Mouse (Mus musculus) retina, postnatal 1 day (tissue): Measurements from ENCODE around the gene Erg.

Experiments
- DNase-seq: peaks from one replicate; pipeline ENCODE4 v3.0.0-alpha.2; 2012

Erg gene

DNA sequence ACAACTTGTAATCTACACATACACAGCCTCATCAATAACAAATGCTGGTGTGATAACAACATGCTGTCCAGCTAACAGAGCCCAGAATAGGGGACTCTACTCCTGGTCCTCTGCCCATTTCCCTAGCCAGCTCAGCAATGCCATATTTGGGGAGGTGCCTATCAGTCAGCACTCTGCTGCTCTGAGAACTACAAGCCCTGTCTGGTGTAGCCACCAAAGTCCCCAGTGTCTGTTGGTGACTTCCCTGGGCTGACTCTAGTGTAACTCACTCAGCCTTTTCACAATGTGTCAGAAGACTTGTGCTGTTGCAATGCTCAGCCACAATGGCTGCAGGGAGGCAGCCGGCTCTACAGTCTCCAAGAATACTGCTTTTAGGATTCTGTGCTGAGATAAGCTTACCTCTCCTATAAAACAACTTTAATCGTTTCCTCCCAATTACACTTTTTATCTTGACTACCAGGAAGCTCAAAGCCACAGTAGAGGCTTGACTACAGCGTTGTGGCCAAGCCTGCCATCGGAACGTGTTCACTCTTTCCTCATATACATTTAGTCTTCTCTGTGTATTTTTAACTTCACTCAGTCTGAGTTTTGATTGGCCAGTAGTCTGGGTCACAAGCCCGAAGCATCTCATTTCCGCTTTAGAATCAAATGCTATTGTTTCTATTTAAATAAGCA is 201.0 kb downstream of the Erg start:
- no peak for DNase-seq

- DNase-seq = no peak
These were observed 201.7 kb downstream of the Erg start for GRCm38 (mm10) chr16:95384590-95385148.

GRCm38 (mm10) chr16:95382251-95382650 is 204.1 kb downstream of the Erg start:
- DNase-seq = no peak

- DNase-seq = no peak
These were observed 209.6 kb downstream of the Erg start for GRCm38 (mm10) chr16:95376834-95377233.

GRCm38 (mm10) chr16:95376364-95376763 is 210.0 kb downstream of the Erg start:
- peak; percentile 16 for DNase-seq

GRCm38 (mm10) chr16:95374646-95375045 is 211.7 kb downstream of the Erg start:
- DNase-seq = no peak

DNA sequence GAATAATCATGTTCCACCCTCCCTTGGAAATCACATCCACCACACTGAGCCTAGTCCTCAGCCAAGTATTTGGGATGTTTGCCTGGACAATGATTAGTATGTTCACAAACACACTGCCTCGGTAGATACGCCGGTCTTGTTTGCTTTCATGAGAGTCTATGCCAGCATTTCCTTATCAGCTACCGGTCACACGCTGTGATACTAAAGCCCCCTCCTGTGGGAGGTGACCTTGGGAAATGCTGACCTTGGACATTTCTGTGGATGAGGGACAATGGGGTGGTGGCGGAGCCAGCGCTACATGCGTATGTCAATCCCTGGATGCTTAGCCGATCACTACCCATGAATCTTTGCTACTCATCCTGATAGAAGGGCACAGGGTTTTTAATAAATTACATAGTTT is 213.4 kb downstream of the Erg start:
- no peak for DNase-seq

DNA sequence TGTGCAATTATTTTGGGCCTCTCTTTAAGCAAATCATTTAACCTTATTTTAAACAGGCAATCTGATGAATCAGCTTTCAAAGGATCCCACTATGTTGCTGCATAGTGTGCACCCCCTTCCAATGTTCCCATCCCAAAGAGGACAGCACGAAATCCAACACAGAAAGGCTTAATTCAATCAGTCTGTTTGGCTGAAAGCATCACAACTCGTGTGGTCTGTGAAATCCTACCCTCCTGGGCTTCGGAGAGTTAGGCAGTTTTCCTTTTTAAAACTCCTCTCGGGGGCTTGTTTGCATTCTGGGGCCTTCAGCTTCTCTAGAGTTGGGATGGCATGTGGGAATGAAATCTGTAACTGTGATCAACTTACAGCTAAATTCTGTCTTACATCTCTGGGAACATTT is 214.7 kb downstream of the Erg start:
- DNase-seq = no peak

- DNase-seq = no peak
These were observed 219.2 kb downstream of the Erg start for GRCm38 (mm10) chr16:95366989-95367765.

- DNase-seq = no peak
These were observed 221.2 kb downstream of the Erg start for GRCm38 (mm10) chr16:95365214-95365613.

GRCm38 (mm10) chr16:95363632-95364465 is 222.5 kb downstream of the Erg start:
- no peak for DNase-seq

DNA sequence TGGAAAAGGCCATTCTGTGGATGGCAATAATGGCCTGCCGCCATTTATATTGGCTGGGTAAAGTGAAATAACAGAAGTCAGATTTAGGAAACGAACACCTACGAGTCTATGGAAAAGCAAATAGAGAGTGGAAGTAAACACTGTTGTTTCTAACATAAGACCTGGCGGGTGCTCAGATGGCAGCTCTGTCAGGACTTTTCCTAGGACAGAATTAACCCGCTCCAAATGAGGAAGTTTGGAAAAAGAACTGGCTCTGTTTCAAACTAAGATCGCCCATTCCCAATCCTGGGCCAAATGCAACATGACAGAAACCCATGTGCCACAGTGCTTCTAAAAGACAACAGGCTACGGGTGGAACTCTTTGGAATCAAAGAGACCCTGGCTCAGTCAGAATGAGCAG is 224.4 kb downstream of the Erg start:
- DNase-seq = no peak

DNA sequence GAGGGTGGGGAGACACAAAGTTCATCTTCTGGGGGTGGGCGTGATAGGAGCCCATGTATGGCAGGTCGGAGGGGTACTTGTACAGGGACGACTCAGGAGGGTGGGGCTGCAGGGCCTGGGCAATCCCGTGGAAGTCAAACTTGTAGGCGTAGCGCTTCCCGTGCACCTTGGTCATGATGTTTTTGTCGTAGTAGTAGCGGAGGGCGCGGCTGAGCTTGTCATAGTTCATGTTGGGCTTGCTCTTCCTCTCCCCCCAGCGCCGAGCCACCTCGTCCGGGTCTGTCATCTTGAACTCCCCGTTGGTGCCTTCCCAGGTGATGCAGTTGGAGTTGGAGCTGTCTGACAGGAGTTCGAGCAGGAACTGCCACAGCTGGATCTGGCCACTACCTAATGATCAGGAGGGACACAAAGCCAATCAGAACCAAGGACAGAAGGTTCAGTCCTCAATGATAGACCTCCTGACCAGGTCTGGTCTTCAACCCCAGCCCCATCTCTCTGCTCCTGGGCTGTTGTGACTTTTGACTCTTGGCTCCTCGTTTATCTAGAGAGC is 225.4 kb downstream of the Erg start:
- DNase-seq = no peak

- no peak for DNase-seq
These were observed 226.1 kb downstream of the Erg start for GRCm38 (mm10) chr16:95360214-95360850.

GRCm38 (mm10) chr16:95356962-95357955 is 229.1 kb downstream of the Erg start:
- no peak for DNase-seq

- DNase-seq = no peak
These were observed 232.6 kb downstream of the Erg start for GRCm38 (mm10) chr16:95353838-95354237.

DNA sequence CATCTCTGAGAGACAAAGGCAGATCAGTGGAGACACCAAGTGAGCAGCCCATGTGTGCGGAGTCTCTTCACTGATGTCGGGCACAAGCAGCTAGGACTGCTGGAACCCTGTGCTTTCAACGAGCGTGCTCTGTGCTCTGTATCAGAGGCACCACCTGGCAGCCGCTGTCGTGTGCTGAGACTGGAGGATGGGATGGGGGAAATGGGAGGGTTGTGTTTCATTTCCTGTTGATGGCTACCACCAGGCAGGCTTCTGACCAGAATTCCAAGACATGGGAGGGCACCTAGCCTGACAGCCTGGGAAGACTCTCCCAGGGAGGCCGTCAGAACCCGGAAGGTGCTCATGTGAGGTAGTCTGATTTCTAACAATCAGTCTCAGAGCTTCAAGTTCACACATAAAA is 234.1 kb downstream of the Erg start:
- DNase-seq = no peak

DNA sequence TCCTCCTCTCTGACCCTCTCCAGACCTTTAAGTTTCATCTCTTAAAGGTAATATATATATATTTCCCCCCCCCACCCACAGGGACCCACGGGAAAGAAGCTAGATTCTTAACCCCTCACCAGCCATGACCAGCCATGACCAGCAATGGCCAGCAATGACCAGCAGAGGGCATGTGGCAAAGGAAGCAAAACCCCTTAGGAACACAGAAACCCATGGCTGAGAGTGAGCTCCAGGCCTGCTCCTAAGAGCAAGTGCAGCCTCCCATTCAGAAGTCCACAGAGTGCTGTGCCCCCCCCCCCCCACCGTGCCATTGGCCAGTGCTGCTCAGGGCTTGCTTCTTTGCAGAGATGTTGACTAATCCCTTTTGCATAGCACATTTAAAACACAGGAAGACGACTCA is 235.9 kb downstream of the Erg start:
- peak; percentile 69 for DNase-seq

- no peak for DNase-seq
These were observed 236.6 kb downstream of the Erg start for GRCm38 (mm10) chr16:95349745-95350144.

DNA sequence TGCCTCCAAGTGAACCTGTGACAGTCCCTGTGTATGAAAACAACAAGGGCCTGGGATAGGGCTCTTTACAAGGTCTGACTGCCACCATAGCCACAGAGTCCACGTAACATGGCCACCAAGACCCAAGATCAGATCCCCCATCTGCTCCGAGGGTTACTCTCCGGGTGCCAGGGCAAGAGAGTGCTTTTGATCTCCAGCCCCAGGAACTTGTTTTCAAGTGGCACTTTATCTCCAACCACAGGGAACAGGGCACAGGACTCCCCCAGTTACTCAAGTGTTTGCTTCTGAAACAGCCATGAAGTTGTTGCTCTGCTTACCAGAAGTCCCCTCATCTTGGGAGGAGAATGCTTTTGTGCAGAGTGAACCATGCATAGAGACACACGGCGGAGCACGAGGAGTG is 237.0 kb downstream of the Erg start:
- no peak for DNase-seq

- no peak for DNase-seq
These were observed 237.8 kb downstream of the Erg start for GRCm38 (mm10) chr16:95348555-95348954.
